Mouse (Mus musculus) mouse trophoblast stem cell (cell line): ENCODE measurements around the gene Fpgt.

ENCODE experiments used
- in situ Hi-C, 2 experiments: fragments of 300-500 bp; cut with MseI, MboI; formaldehyde crosslinking; loops; 2 replicates in 1 of 2; 3 replicates in 1 of 2; pipeline ENCODE4 v1.15.1; 2025

Fpgt gene

DNA sequence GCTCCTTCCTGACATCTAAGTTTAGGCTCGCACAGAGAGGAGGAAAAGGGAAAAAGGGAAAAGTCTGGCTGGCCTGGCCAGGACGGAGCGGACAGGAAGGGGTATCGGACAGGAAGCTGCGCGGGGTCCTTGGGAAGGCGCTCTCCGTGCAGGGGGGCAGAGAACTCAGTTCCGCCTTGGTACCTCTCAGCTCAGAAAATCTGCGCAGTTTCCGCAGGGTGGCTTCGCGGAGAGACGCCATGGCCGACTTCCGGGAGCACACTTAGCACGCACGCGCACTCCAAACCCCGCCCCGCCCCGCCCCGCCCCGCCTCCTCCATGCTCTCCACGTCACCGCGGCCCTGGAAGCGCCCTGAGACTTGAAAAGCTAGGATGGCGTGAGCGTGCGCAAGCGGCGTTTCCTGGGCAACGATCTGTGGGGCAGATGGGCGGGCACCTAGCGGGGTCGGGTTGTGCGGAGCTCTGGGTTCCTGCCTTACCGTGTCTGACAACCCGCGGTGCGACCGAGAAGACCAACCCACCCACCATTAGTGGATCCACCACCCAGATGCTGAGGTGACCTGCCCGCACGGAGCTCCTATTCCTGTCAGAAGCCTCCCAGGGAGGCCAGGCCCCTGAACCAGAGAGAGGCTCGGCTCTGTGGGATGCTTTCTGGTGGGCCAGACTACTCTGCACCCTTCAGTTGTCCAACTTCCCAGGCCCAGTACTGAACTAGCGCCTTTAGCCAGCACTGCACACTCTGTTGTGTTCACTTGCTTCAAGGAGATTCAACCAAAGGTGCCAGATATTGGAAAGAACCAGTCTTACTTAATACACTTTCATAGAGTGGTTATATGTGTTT, at the start of gene Fpgt, which contains the start of gene Lrriq3:
Fpgt (minus strand) TSS at position 288 of the 841 bp plus-strand sequence.
Lrriq3 (plus strand) TSS at position 319 of the 841 bp plus-strand sequence.
- in situ Hi-C loops = no loop called here

DNA sequence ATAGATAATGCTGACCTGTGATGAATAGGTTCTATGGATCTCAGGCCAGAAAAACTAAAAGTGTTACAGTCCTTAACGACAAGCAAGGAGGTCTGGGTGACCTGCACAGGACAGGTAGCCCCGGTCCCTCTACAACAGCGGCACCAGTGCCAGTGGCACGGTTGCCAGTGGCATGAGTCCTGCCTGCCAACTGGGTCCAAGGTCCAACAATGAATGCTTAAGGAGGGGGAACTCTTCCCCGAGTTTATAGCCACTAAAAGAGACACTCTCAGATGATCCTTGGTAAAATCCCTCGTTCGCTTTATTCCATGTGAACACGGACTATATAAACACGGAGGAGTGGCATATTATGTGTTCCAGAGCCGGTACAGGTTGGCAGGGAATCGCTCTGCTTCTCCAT, 47.8 kb upstream of the Fpgt start:
- in situ Hi-C loops = no loop called here

- in situ Hi-C loops = no loop called here
Observed at GRCm38 (mm10) chr3:155137737-155138136, 44.5 kb upstream of the Fpgt start.

GRCm38 (mm10) chr3:155105957-155106356, 12.8 kb upstream of the Fpgt start:
- in situ Hi-C loops = no loop called here

DNA sequence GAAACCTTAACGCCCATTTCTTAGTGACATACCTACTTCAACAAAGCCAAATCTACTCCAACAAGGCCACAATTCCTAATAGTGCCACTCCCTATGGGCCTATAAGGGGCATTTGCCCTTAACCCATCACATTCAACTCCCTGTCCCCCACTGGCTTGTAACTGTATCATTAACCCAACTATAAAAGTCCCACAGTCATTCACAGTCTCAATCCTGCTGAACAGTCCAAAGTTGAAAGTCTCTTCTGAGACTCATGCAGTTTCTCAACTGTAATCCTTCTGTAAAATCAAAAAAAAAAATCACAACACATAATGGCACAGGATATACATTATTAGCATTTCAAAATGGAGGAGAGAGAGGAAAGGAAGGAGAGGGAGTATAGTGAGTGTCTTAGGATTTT, 6.1 kb upstream of the Fpgt start:
- in situ Hi-C loops = no loop called here

DNA sequence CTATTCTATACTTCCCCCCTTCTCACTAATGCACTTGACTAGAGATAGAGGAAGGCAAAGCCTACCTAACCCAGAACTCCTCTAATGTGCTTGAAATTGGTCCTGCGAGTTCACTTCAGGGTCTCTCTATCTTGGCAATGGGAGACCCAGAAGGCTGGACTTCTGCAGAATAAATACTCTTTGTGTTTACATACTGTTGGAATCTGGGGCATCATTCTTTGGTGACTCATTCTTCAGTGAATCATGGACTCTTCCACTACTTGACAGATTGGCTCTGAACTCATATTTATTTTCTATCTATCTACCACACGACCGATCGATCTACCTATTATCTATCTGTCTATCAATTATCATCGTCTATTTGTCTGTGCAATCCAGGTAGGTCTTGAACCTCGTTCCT, 1.1 kb downstream of the Fpgt start:
- in situ Hi-C loops = no loop called here

- in situ Hi-C loops = no loop called here
Observed at GRCm38 (mm10) chr3:155077908-155078307, 15.3 kb downstream of the Fpgt start.

DNA sequence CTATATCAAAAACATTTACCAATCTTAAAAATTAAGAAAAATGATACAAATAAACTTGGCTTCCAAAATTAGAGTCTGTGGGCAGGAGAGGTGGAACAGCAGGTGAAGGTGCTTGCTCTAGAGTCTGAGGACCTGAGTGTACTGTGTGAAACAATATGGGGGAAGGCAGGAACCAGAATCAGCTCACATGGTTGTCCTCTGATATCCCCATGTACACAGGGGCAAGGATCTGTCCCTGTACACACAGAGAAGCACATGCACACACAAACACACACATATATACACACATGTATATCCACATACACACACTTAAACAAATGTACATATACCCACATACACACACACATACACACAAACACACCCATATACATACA, 33.8 kb downstream of the Fpgt start:
- in situ Hi-C loops = no loop called here

- in situ Hi-C loops = no loop called here
Observed at GRCm38 (mm10) chr3:155058800-155059448, 34.3 kb downstream of the Fpgt start.

GRCm38 (mm10) chr3:155057566-155057965, 35.6 kb downstream of the Fpgt start:
- in situ Hi-C loops = no loop called here

DNA sequence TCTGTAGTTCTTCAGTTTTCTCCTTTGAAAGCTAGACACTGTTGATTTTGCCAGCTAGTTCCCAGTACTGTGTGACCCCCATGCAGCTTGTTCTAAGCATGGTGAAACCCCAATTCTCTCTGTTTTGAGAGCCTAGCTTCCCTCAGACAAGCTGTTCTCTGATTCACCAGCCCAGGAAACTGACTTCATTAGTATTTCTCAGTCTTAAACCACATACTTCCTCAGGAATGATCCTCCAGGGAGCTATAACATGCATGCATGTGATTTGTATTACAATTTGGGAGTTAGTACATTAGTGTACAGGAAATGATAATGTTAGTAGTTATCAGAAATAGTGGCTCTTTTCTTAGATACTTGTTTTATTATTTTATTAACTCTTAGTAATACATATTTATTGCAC, 36.6 kb downstream of the Fpgt start:
- in situ Hi-C loops = no loop called here

GRCm38 (mm10) chr3:155055231-155055916, 37.8 kb downstream of the Fpgt start, which contains the start of gene Tnni3k:
Gene Tnni3k, minus strand, starts transcription at chr3:155055407.
- in situ Hi-C loops = no loop called here

- in situ Hi-C loops = no loop called here
Observed at GRCm38 (mm10) chr3:155053189-155053588, 40.0 kb downstream of the Fpgt start.

GRCm38 (mm10) chr3:155052021-155052420, 41.2 kb downstream of the Fpgt start:
- in situ Hi-C loops = no loop called here

DNA sequence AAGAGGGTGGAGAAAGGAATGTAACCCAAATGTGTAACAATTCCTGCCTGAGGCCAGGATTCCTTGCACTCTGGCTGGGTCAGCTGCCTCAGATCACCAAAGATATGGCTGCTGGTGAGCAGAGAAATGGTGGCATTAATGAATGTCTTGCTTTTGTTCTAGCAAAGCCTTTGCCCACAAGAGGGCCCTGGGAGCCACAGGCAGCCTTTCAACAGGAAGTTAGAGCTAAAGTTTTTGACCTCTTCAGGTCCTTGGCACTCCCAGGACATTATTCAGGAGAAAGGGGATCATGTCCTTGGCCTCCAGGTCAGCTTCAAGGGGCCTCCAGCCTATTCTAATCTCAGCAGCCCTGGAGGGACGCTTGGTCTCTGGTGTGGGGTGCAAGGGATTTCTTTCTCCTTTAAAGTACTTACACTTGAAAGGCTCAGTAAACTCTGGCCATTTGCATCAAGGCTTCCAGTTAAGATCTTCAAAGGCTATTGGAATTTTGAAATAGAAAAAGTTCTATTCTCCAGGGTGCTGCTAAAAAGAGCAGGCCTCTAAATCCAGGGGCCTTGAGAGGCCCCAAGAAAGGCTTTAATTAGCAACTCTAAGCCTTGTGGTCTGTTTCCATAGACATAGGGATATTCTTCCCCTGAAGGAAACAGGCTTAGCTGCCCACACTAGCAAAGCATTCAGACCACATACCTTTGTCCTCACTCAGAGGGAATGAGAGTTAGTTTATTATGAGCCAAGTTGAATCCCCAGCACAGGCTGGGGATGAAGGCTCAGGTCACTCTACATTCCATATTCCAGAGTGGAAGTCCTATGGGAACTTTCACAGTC, 54.0 kb downstream of the Fpgt start:
- in situ Hi-C loops = no loop called here
